8 mouse cellular contexts compared by ENCODE assay signal in the genomic region with DNA sequence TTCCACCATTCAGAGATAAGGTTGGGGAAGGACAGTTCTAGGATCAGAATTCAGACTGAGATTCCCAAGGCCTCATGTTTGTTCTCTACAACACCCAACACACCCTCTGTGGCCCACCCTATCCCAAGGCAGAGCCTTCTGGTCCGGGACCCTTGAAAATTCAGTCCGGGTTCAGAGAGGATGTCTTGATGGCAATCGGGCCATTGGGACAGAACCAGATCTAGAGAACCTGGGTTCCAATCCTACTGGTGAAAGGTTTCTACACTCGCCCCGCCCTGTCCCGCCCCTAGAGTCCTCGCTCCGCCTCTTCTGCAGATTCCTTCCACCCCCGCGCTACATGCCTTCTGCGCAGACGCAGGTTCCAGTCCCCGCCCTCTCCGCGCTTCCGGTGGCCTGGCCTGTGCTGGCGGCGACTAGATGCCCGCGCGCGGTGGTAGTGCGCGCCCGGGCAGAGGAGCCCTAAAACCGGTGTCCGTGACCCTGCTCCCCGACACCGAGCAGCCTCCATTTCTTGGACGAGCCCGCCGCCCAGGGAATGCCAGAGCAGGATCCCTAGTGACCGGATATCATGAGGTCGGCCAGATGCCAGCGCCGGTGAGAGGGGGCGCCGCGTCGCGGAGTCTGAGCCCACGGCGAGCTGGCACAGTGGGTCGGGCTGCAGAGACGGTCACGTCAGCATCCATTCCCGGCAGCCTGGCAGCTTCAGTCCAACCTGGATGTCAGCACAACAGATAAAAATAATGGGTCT. TPM values are rescaled to one million over a fixed set of nuclear protein-coding genes. Genes with fewer than 3 reads are reported as not detected.
DNase-seq lines count a peak whose midpoint lies in the region; ATAC-seq and TF ChIP-seq lines count a peak whose summit lies in the region.

Mpg (plus strand) TSS at position 382 of the 748 bp plus-strand sequence.

- peaks cover 32% of the 10 kb centered on the region for H3K36me3 ChIP-seq in heart, embryonic 10.5 days
- peaks cover 29% of the 10 kb centered on the region for H3K36me3 ChIP-seq in kidney, embryonic 15.5 days
- peaks cover 36% of the 10 kb centered on the region for H3K36me3 ChIP-seq in liver, embryonic 12.5 days
- H3K36me3 ChIP-seq in splenic B cell, adult 2 months (ENCODE audit: control insufficient read depth, insufficient read depth, low read length, poor library complexity, severe bottlenecking) = no peaks in the 10 kb centered on the region; the same call in 1 of the 2 replicates

- no peak; the same call in 1 of the 2 replicates for TF ChIP-seq CTCF in bone marrow macrophage, adult 2 months (IDR thresholded peaks at IDR 0.05; ENCODE audit: low read depth, low read length)
- TF ChIP-seq CTCF in embryonic fibroblast, embryonic 13.5 days (IDR thresholded peaks at IDR 0.05; ENCODE audit: borderline replicate concordance, insufficient read depth, low read length) = no peak

- H3K9me3 ChIP-seq in heart, embryonic 10.5 days = no peaks in the 10 kb centered on the region
- H3K9me3 ChIP-seq in kidney, embryonic 15.5 days (replicated peaks) = no peaks in the 10 kb centered on the region
- H3K9me3 ChIP-seq in liver, embryonic 12.5 days (replicated peaks) = no peaks in the 10 kb centered on the region

- peak within 1 kb of the TSS; percentile 76 for H3K9ac ChIP-seq in kidney, embryonic 15.5 days
- H3K9ac ChIP-seq in liver, embryonic 12.5 days = peak within 1 kb of the TSS; percentile 90

- TF ChIP-seq POLR2A in bone marrow macrophage, adult 2 months (IDR thresholded peaks at IDR 0.05; ENCODE audit: borderline replicate concordance, low read depth, low read length) = peak; percentile 98
- TF ChIP-seq POLR2A in embryonic fibroblast, embryonic 13.5 days (IDR thresholded peaks at IDR 0.05; ENCODE audit: low read depth, low read length) = peak; percentile 96

- H3K4me3 ChIP-seq in bone marrow macrophage, adult 2 months (ENCODE audit: insufficient read depth, low read length) = peak within 1 kb of the TSS; percentile 90
- peak within 1 kb of the TSS; percentile 76 for H3K4me3 ChIP-seq in embryonic fibroblast, embryonic 13.5 days (ENCODE audit: insufficient read depth, low read length)
- peak within 1 kb of the TSS; percentile 71 for H3K4me3 ChIP-seq in heart, embryonic 10.5 days
- peak within 1 kb of the TSS; percentile 79 for H3K4me3 ChIP-seq in kidney, embryonic 15.5 days (replicated peaks)
- H3K4me3 ChIP-seq in liver, embryonic 12.5 days = peak within 1 kb of the TSS; percentile 83

- H3K27me3 ChIP-seq in heart, embryonic 10.5 days (ENCODE audit: insufficient read depth, poor library complexity, severe bottlenecking) = 0 out of 2 replicates have a peak, but pooled peaks cover 5% of the 10 kb centered on the region
- H3K27me3 ChIP-seq in kidney, embryonic 15.5 days = no peaks in the 10 kb centered on the region
- peaks cover 41% of the 10 kb centered on the region for H3K27me3 ChIP-seq in liver, embryonic 12.5 days (replicated peaks)
- no peaks in the 10 kb centered on the region for H3K27me3 ChIP-seq in splenic B cell, adult 2 months (ENCODE audit: control insufficient read depth, insufficient read depth, low read length, poor library complexity, severe bottlenecking)

- peaks cover 47% of the 10 kb centered on the region for H3K4me1 ChIP-seq in bone marrow macrophage, adult 2 months (ENCODE audit: control insufficient read depth, insufficient read depth, low read length)
- H3K4me1 ChIP-seq in embryonic fibroblast, embryonic 13.5 days (ENCODE audit: control insufficient read depth, insufficient read depth, low read length) = peaks cover 17% of the 10 kb centered on the region
- H3K4me1 ChIP-seq in heart, embryonic 10.5 days = peaks cover 59% of the 10 kb centered on the region
- H3K4me1 ChIP-seq in kidney, embryonic 15.5 days = peaks cover 61% of the 10 kb centered on the region
- H3K4me1 ChIP-seq in liver, embryonic 12.5 days = peaks cover 58% of the 10 kb centered on the region

- H3K4me2 ChIP-seq in kidney, embryonic 15.5 days = peak within 1 kb of the TSS; percentile 81
- peak within 1 kb of the TSS; percentile 91 for H3K4me2 ChIP-seq in liver, embryonic 12.5 days

- WGBS in heart, embryonic 10.5 days = 3% methylated on average over 47 of the region's 47 CpGs
- WGBS in kidney, embryonic 15.5 days = 4% methylated on average over 47 of the region's 47 CpGs
- 2% methylated on average over 47 of the region's 47 CpGs for WGBS in liver, embryonic 12.5 days (ENCODE audit: insufficient replicate concordance)

- peak; percentile 91 for DNase-seq in CD4-positive helper T cell, adult 2 months (ENCODE audit: low read depth, low spot score)
- peak; percentile 95 for DNase-seq in heart, embryonic 10.5 days (ENCODE audit: low spot score)
- peak; percentile 94 for DNase-seq in naive thymus-derived CD4-positive, alpha-beta T cell, adult 2 months (ENCODE audit: low read depth)
- peak; percentile 93 for DNase-seq in splenic B cell, adult 2 months (ENCODE audit: low read depth, low spot score)

- ATAC-seq in kidney, embryonic 15.5 days (replicated peaks; ENCODE audit: low FRiP score) = peak; percentile 76
- peak; percentile 89 for ATAC-seq in liver, embryonic 12.5 days

- H3K27ac ChIP-seq in bone marrow macrophage, adult 2 months (ENCODE audit: insufficient read depth, low read depth, low read length) = peak within 1 kb of the TSS; percentile 86
- H3K27ac ChIP-seq in embryonic fibroblast, embryonic 13.5 days (ENCODE audit: insufficient read depth, low read length) = peak within 1 kb of the TSS; percentile 91
- H3K27ac ChIP-seq in heart, embryonic 10.5 days = peak within 1 kb of the TSS; percentile 93
- H3K27ac ChIP-seq in kidney, embryonic 15.5 days = peak within 1 kb of the TSS; percentile 92
- peak within 1 kb of the TSS; percentile 85 for H3K27ac ChIP-seq in liver, embryonic 12.5 days

RNA-seq across cellular contexts. Expression of gene Mpg, which starts in this region (rescaled TPM):
- 13.8 and 15.3 TPM in 2 replicates for polyA plus RNA-seq in bone marrow macrophage, adult 2 months (2012; ENCODE audit: insufficient read depth, insufficient read length, missing spikeins)
- polyA plus RNA-seq in embryonic fibroblast, embryonic 13.5 days (2011; ENCODE audit: insufficient read length, low read depth, missing spikeins) = 20.7 and 21.2 TPM in 2 replicates
- polyA plus RNA-seq in heart, embryonic 10.5 days (2016; fragmentation: Nextera tagmentation; extraction: Ambion mirVana) = 21.3 and 26.3 TPM in 2 replicates
- 33.5 and 36.1 TPM in 2 replicates for polyA plus RNA-seq in kidney, embryonic 15.5 days (2015; fragmentation: Nextera tagmentation; extraction: Ambion mirVana)
- 25.7 and 27.2 TPM in 2 replicates for polyA plus RNA-seq in liver, embryonic 12.5 days (2016; fragmentation: Nextera tagmentation; extraction: Ambion mirVana)

Comparison
In these comparisons a context has a peak if more than half of its experiments do, and no peak if none do; other contexts are left out.
1. Peak in every context shown above with its lines: DNase-seq, ATAC-seq, H3K4me3 ChIP-seq and H3K27ac ChIP-seq.